Mouse (Mus musculus): ENCODE results near the gene Pwwp2b. TPM values are rescaled to one million over a fixed set of nuclear protein-coding genes. Genes with fewer than 3 reads are reported as not detected.

Pwwp2b gene
- polyA plus RNA-seq, 1 experiment = not detected

DNA sequence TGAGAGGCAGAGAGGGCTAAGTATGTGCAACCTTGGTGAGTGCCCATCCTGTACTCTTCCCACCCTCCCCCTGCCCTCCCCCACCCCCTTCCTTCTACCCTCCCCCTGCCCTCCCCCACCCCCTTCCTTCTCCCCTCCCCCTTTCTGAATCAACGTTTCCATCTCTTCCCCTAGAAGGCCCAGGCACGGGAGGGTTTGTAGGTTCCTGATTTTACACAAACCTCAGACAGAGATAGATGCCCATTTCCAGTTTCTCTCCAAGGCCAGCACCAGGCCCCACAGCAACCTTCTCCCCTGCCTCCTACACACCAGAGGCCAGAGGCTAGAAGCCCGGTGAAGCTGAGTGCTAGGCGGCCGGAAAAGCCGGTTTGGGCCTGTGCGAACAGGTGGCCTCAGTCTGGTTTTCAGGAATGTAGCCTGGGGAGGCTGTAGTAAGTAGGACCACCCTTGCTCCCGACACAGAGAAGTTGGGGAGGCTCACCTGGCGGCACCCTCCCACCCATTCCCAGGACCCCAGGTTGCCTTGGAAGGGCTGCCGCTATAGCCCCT lies 48.3 kb downstream of the Pwwp2b start:
- peaks cover 17% of the 10 kb centered on the region; the same call in 1 of the 2 replicates for H3K4me1 ChIP-seq (ENCODE audit: control insufficient read depth, insufficient read depth, low read length)
- H3K4me3 ChIP-seq (ENCODE audit: insufficient read depth, low read depth, low read length) = no peak overlapping the region
- TF ChIP-seq CTCF (IDR thresholded peaks at IDR 0.05; ENCODE audit: insufficient read depth, low read depth, low read length) = no peak
- TF ChIP-seq POLR2A (IDR thresholded peaks at IDR 0.05; ENCODE audit: insufficient read depth, low read depth, low read length) = no peak
- WGBS = 92% methylated on average over 10 of the region's 10 CpGs
- H3K27ac ChIP-seq (ENCODE audit: insufficient read depth, low read depth, low read length) = no peak overlapping the region

DNA sequence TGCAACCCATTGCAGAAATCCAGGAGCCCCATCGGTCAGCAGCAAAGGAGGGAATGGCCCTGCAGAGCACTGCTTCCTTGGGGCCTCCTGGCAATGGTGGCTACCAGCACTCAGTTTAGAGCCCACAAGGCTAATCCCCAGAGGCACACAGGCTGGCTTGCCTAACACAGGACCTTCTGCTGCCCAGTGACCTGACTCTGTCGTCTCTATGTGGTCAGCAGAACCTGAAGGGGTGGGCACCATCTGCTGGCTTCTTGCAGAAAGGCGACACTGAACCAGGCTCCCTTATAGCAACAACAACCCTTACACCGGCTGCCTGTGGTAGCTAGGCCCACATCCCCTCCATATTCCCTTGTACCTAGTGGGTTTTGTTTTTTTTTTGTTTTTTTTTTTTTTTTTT lies 50.2 kb downstream of the Pwwp2b start:
- WGBS = 72% methylated on average over 4 of the region's 4 CpGs
- H3K4me1 ChIP-seq (ENCODE audit: control insufficient read depth, insufficient read depth, low read length) = peaks cover 17% of the 10 kb centered on the region; the same call in 1 of the 2 replicates
- TF ChIP-seq POLR2A (IDR thresholded peaks at IDR 0.05; ENCODE audit: insufficient read depth, low read depth, low read length) (no peak), CTCF (IDR thresholded peaks at IDR 0.05; ENCODE audit: insufficient read depth, low read depth, low read length) (no peak)
- H3K4me3 ChIP-seq (ENCODE audit: insufficient read depth, low read depth, low read length) = no peak overlapping the region
- H3K27ac ChIP-seq (ENCODE audit: insufficient read depth, low read depth, low read length) = no peak overlapping the region

DNA sequence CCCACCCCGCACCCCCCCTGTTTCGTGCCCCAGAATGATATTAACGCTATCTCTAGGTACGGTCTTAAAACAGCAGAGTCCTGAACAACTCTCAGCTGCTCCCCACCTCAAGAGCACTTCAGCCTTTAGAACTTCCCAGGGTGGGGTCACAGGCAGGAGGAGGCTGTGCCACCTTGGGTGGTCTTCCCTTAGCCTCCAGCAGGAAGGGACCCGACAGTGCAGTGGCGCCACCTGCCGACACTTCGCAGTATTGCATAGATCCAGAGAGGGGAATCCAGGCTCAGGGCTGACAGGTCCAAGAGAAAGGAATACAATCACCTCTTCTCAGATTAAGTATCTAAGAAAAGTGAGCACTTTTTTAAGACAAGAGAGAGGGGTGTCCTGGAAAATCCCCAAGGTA lies 51.1 kb downstream of the Pwwp2b start:
- Histone ChIP-seq H3K4me3 (ENCODE audit: insufficient read depth, low read depth, low read length) (no peak overlapping the region), H3K4me1 (ENCODE audit: control insufficient read depth, insufficient read depth, low read length) (peaks cover 17% of the 10 kb centered on the region; the same call in 1 of the 2 replicates), H3K27ac (ENCODE audit: insufficient read depth, low read depth, low read length) (no peak overlapping the region)
- WGBS = 20% methylated on average over 8 of the region's 8 CpGs
- TF ChIP-seq POLR2A (IDR thresholded peaks at IDR 0.05; ENCODE audit: insufficient read depth, low read depth, low read length) (no peak), CTCF (IDR thresholded peaks at IDR 0.05; ENCODE audit: insufficient read depth, low read depth, low read length) (peak; percentile 97)

DNA sequence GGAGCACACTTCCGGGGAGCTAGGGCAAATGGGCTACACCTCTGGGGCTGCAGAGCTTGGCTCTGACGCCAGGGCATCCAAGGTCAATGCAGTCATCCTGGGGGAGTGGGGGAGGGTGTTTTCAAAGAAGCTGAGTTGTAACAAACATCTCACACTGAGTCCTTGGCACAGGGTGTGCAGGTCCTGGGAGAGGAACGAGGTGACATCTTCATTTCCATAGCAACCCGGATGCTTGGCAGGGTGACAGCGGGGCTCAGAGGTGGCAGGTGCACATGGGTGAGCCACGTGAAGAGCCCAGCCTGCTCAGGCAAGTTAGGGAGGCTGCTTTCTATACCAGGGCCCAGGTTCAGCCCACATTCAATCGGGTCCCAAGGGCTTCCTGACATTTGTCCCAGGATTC lies 52.1 kb downstream of the Pwwp2b start:
- Histone ChIP-seq H3K4me3 (ENCODE audit: insufficient read depth, low read depth, low read length) (no peak overlapping the region), H3K27ac (ENCODE audit: insufficient read depth, low read depth, low read length) (no peak overlapping the region), H3K4me1 (ENCODE audit: control insufficient read depth, insufficient read depth, low read length) (peaks cover 14% of the 10 kb centered on the region; the same call in 1 of the 2 replicates)
- 58% methylated on average over 7 of the region's 7 CpGs for WGBS
- TF ChIP-seq CTCF (IDR thresholded peaks at IDR 0.05; ENCODE audit: insufficient read depth, low read depth, low read length) = no peak
- no peak for TF ChIP-seq POLR2A (IDR thresholded peaks at IDR 0.05; ENCODE audit: insufficient read depth, low read depth, low read length)

DNA sequence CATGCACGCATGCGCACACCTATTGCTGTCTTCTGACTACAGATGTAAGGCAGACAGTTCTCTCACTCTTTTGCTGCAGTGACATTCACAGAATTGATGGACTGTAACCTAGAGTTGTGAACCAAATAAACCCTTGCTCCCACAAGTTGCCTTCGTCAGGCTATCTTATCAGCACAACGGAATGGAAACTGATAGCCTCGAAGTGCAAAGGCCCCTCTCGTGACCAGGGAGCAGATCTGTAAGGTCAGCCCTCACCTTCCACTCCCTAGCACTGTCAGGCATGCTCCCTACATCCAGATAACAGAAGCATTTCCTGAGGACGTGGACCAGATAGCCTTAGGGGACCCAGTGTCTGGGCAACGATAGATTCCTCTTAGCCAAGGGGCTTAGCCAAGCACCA lies 53.2 kb downstream of the Pwwp2b start:
- Histone ChIP-seq H3K4me3 (ENCODE audit: insufficient read depth, low read depth, low read length) (no peak overlapping the region), H3K27ac (ENCODE audit: insufficient read depth, low read depth, low read length) (no peak overlapping the region), H3K4me1 (ENCODE audit: control insufficient read depth, insufficient read depth, low read length) (peaks cover 5% of the 10 kb centered on the region; the same call in 1 of the 2 replicates)
- TF ChIP-seq CTCF (IDR thresholded peaks at IDR 0.05; ENCODE audit: insufficient read depth, low read depth, low read length) (no peak), POLR2A (IDR thresholded peaks at IDR 0.05; ENCODE audit: insufficient read depth, low read depth, low read length) (no peak)
- 87% methylated on average over 8 of the region's 8 CpGs for WGBS

DNA sequence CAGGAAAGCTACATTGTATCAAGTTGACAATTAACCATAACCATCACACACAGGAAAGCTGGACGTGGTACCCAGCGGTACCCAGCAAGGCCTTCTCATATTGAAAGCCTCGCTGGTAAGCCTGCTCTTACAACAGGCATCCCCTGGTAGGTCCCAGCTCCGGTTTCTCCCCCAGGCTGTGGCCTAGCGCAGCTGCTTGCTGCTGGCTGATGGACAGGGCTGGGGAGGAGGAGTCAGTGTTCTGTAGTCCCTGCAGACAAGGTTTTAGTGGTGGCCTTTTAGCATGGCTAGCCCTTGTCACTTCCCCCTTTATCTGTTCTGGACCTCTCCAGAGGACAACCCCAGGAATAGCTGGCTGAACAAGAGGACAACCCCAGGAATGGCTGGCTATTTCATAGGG lies 54.0 kb downstream of the Pwwp2b start:
- H3K4me3 ChIP-seq (ENCODE audit: insufficient read depth, low read depth, low read length) = no peak overlapping the region
- no peak for TF ChIP-seq CTCF (IDR thresholded peaks at IDR 0.05; ENCODE audit: insufficient read depth, low read depth, low read length)
- no peak for TF ChIP-seq POLR2A (IDR thresholded peaks at IDR 0.05; ENCODE audit: insufficient read depth, low read depth, low read length)
- WGBS = 81% methylated on average over 5 of the region's 5 CpGs
- H3K27ac ChIP-seq (ENCODE audit: insufficient read depth, low read depth, low read length) = no peak overlapping the region
- peaks cover 2% of the 10 kb centered on the region; the same call in 1 of the 2 replicates for H3K4me1 ChIP-seq (ENCODE audit: control insufficient read depth, insufficient read depth, low read length)

DNA sequence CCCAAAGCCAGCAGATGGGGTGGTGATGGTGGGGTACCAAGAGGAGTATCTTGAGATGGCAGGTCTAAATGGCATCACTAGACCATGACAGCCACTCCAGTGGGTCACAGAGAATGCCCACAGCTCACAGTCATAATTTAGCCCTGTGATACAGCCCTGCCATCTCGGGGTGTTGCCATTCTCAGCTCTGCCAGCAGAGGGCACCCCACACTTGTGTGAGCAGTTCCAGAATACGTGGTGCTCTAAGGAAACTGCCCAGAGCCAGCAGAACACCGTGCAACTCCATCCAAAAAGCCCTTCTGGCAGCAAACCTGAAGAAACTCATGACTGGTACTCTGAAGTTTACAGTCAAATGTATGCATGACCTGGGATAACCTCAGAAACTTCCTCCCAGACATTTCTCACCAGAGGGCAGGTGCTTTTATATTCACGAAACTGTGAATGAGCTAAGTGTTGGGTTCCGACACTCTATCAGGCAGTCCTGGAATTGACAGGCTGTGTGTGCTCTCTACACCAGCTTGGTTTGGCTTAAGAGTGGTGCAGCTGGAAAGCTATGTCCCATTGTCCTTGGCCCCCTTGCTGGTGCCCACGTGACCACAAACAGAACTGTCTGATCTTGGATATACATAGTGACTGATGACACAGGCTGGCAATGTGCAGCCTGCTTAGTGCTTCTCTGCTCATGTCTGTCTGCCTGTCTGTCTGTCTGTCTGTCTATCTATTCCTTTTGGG lies 55.2 kb downstream of the Pwwp2b start:
- Histone ChIP-seq H3K4me1 (ENCODE audit: control insufficient read depth, insufficient read depth, low read length) (peaks cover 4% of the 10 kb centered on the region), H3K4me3 (ENCODE audit: insufficient read depth, low read depth, low read length) (no peak overlapping the region), H3K27ac (ENCODE audit: insufficient read depth, low read depth, low read length) (no peak overlapping the region)
- TF ChIP-seq POLR2A (IDR thresholded peaks at IDR 0.05; ENCODE audit: insufficient read depth, low read depth, low read length) (no peak), CTCF (IDR thresholded peaks at IDR 0.05; ENCODE audit: insufficient read depth, low read depth, low read length) (peak; percentile 89)
- 40% methylated on average over 6 of the region's 6 CpGs for WGBS

DNA sequence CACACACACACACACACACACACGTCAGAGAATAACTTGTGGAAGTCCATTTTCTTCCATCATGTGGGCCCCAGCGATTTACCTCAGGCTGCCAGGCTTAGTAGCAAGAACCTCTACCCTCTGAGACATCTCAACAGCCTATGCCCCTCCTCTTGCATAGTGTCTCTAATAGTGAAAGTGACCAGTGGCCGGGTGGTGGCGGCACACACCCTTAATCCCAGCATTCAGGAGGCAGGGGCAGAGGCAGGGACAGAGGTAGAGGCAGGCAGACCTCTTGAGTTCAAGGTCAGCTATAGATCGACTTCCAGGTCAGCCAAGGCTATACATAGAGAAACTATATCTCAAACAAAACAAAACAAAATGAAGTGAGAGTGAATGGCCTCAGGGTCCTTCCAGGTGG lies 56.0 kb downstream of the Pwwp2b start:
- no peak overlapping the region for H3K27ac ChIP-seq (ENCODE audit: insufficient read depth, low read depth, low read length)
- peaks cover 5% of the 10 kb centered on the region for H3K4me1 ChIP-seq (ENCODE audit: control insufficient read depth, insufficient read depth, low read length)
- WGBS = 68% methylated on average over 5 of the region's 5 CpGs
- TF ChIP-seq POLR2A (IDR thresholded peaks at IDR 0.05; ENCODE audit: insufficient read depth, low read depth, low read length) (no peak), CTCF (IDR thresholded peaks at IDR 0.05; ENCODE audit: insufficient read depth, low read depth, low read length) (no peak)
- H3K4me3 ChIP-seq (ENCODE audit: insufficient read depth, low read depth, low read length) = no peak overlapping the region

DNA sequence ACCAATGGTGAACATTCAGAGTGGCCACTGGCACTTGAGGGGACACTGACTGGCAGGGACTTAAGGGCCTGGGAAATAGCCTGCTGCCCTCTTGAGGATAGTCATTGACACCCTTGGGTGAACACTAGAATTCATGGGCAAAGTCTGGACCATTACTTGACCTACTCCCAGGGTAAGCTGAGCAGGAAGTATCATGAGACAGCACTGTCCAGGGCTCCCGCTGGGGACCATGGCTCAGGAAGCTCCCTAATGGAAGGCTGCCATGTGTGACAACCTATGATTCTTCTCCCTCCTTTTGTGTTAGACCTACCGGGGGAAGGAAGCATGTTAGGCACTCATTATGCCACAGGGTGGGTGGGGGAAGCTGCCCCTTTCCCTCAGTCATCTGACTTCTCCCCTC lies 58.8 kb downstream of the Pwwp2b start:
- WGBS = 48% methylated on average over 2 of the region's 2 CpGs
- peaks cover 14% of the 10 kb centered on the region for H3K4me1 ChIP-seq (ENCODE audit: control insufficient read depth, insufficient read depth, low read length)
- H3K27ac ChIP-seq (ENCODE audit: insufficient read depth, low read depth, low read length) = no peak overlapping the region
- no peak overlapping the region for H3K4me3 ChIP-seq (ENCODE audit: insufficient read depth, low read depth, low read length)
- TF ChIP-seq POLR2A (IDR thresholded peaks at IDR 0.05; ENCODE audit: insufficient read depth, low read depth, low read length) (no peak), CTCF (IDR thresholded peaks at IDR 0.05; ENCODE audit: insufficient read depth, low read depth, low read length) (no peak)
